Mouse (Mus musculus): Measurements from ENCODE around the gene Agbl4. TPM values are rescaled to one million over a fixed set of nuclear protein-coding genes. Genes with fewer than 3 reads are reported as not detected.

Agbl4 gene
- polyA plus RNA-seq, 1 experiment, result not detected

DNA sequence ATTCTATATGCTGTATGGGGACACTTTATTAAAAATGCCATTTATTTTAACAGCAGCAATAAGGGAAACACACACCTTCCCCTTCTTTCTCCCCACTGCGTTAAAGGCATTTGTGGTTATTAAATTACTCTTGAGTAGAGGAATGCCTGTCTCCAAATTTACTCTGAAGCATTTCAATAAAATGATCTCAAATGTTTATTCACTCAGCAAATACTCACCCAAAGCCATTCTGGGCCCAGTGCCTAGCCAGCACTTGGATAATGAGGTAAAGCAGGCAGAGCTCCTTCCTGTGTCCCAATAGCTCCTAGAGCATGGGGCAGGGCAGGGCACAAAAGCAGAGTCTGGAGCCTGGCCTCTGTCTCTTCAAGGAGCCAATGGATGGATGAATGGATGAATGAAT, 1075.6 kb downstream of the Agbl4 start:
- H3K79me3 ChIP-seq (ENCODE audit: low read depth), result no peaks in the 10 kb centered on the region
- H3K4me3 ChIP-seq (ENCODE audit: insufficient read depth, poor library complexity, severe bottlenecking), result no peak overlapping the region
- no peak overlapping the region for H3ac ChIP-seq (ENCODE audit: control insufficient read depth, insufficient read length, low read depth)
- H3K79me2 ChIP-seq (ENCODE audit: control insufficient read depth, insufficient read depth), result no peaks in the 10 kb centered on the region
- no peaks in the 10 kb centered on the region for H3K36me3 ChIP-seq (ENCODE audit: control insufficient read depth, insufficient read depth)
- no peak for TF ChIP-seq MYOD1 (IDR thresholded peaks at IDR 0.05; ENCODE audit: control insufficient read depth, insufficient read length, low read depth)
- no peak for TF ChIP-seq CTCF (IDR thresholded peaks at IDR 0.05; ENCODE audit: control insufficient read depth, insufficient read depth, insufficient read length)
- TF ChIP-seq USF1 (IDR thresholded peaks at IDR 0.05; ENCODE audit: low read depth), result no peak
- no peak for TF ChIP-seq FOSL1 (IDR thresholded peaks at IDR 0.05; ENCODE audit: insufficient read depth, low read length, poor library complexity, severe bottlenecking)
- TF ChIP-seq MAX (IDR thresholded peaks at IDR 0.05), result no peak
- TF ChIP-seq CEBPB (IDR thresholded peaks at IDR 0.05; ENCODE audit: low read depth), result no peak
- no peak for TF ChIP-seq MYOG (IDR thresholded peaks at IDR 0.05; ENCODE audit: control insufficient read depth, extremely low read depth, insufficient read length)
- H3K27me3 ChIP-seq (ENCODE audit: control insufficient read depth, insufficient read depth, insufficient read length), result no peaks in the 10 kb centered on the region

GRCm38 (mm10) chr4:111475374-111475971, 1078.0 kb downstream of the Agbl4 start:
- Histone ChIP-seq H3K79me3 (ENCODE audit: low read depth) (no peaks in the 10 kb centered on the region), H3K4me3 (ENCODE audit: insufficient read depth, poor library complexity, severe bottlenecking) (no peak overlapping the region), H3ac (ENCODE audit: control insufficient read depth, insufficient read length, low read depth) (no peak overlapping the region), H3K27me3 (ENCODE audit: control insufficient read depth, insufficient read depth, insufficient read length) (no peaks in the 10 kb centered on the region), H3K79me2 (ENCODE audit: control insufficient read depth, insufficient read depth) (no peaks in the 10 kb centered on the region), H3K36me3 (ENCODE audit: control insufficient read depth, insufficient read depth) (no peaks in the 10 kb centered on the region)
- TF ChIP-seq USF1 (IDR thresholded peaks at IDR 0.05; ENCODE audit: low read depth), result no peak
- no peak for TF ChIP-seq MAX (IDR thresholded peaks at IDR 0.05)
- no peak for TF ChIP-seq MYOD1 (IDR thresholded peaks at IDR 0.05; ENCODE audit: control insufficient read depth, insufficient read length, low read depth)
- TF ChIP-seq FOSL1 (IDR thresholded peaks at IDR 0.05; ENCODE audit: insufficient read depth, low read length, poor library complexity, severe bottlenecking), result no peak
- no peak for TF ChIP-seq CTCF (IDR thresholded peaks at IDR 0.05; ENCODE audit: control insufficient read depth, insufficient read depth, insufficient read length)
- no peak for TF ChIP-seq CEBPB (IDR thresholded peaks at IDR 0.05; ENCODE audit: low read depth)
- TF ChIP-seq MYOG (IDR thresholded peaks at IDR 0.05; ENCODE audit: control insufficient read depth, extremely low read depth, insufficient read length), result no peak

DNA sequence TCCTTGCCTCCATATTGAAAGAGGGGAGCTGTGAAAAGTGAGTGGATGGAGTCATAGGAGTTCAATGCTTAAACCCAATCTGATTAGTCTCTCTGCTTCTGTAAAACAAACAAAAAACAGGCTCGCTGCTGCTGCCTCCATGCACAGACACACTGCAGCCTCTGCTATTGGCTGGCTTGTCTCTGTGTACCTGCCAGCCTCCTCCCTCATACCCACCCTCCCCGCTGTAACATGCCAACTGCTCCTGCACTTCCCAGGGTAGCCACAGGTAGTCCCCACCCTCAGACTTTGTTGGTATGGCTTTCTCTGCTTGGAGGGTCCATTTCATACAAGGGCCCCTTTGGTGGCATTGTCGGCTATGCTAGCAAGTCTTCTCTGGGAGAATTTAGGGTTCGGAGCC, 1080.0 kb downstream of the Agbl4 start:
- no peak overlapping the region for H3K4me3 ChIP-seq (ENCODE audit: insufficient read depth, poor library complexity, severe bottlenecking)
- no peaks in the 10 kb centered on the region for H3K79me2 ChIP-seq (ENCODE audit: control insufficient read depth, insufficient read depth)
- TF ChIP-seq USF1 (IDR thresholded peaks at IDR 0.05; ENCODE audit: low read depth) (no peak), MYOD1 (IDR thresholded peaks at IDR 0.05; ENCODE audit: control insufficient read depth, insufficient read length, low read depth) (no peak), CTCF (IDR thresholded peaks at IDR 0.05; ENCODE audit: control insufficient read depth, insufficient read depth, insufficient read length) (no peak), FOSL1 (IDR thresholded peaks at IDR 0.05; ENCODE audit: insufficient read depth, low read length, poor library complexity, severe bottlenecking) (no peak), MAX (IDR thresholded peaks at IDR 0.05) (no peak), MYOG (IDR thresholded peaks at IDR 0.05; ENCODE audit: control insufficient read depth, extremely low read depth, insufficient read length) (no peak), CEBPB (IDR thresholded peaks at IDR 0.05; ENCODE audit: low read depth) (no peak)
- H3K36me3 ChIP-seq (ENCODE audit: control insufficient read depth, insufficient read depth), result no peaks in the 10 kb centered on the region
- H3K27me3 ChIP-seq (ENCODE audit: control insufficient read depth, insufficient read depth, insufficient read length), result no peaks in the 10 kb centered on the region
- H3ac ChIP-seq (ENCODE audit: control insufficient read depth, insufficient read length, low read depth), result no peak overlapping the region
- no peaks in the 10 kb centered on the region for H3K79me3 ChIP-seq (ENCODE audit: low read depth)

DNA sequence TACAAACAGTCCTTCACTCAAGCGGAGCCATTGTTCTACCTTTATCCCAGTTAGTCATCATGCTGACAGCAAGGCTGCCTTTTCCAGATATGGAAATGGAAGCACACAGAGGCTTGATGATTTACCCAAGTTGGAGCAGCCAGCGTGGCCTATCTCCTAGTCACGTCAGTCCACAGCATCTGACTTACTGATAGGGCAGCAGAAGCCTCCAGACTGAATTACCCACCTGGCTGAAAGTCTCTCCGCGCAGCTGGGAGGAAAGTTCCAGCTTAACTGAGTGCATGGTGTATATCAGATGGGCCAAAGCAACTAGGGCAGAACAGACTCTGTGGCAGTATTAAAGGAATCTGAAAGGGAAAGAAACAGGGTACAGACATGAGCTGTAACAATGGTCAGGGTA, 1086.0 kb downstream of the Agbl4 start:
- no peaks in the 10 kb centered on the region for H3K79me2 ChIP-seq (ENCODE audit: control insufficient read depth, insufficient read depth)
- no peaks in the 10 kb centered on the region for H3K36me3 ChIP-seq (ENCODE audit: control insufficient read depth, insufficient read depth)
- no peak for TF ChIP-seq USF1 (IDR thresholded peaks at IDR 0.05; ENCODE audit: low read depth)
- H3K27me3 ChIP-seq (ENCODE audit: control insufficient read depth, insufficient read depth, insufficient read length), result no peaks in the 10 kb centered on the region
- no peak overlapping the region for H3ac ChIP-seq (ENCODE audit: control insufficient read depth, insufficient read length, low read depth)
- H3K4me3 ChIP-seq (ENCODE audit: insufficient read depth, poor library complexity, severe bottlenecking), result no peak overlapping the region
- H3K79me3 ChIP-seq (ENCODE audit: low read depth), result no peaks in the 10 kb centered on the region

DNA sequence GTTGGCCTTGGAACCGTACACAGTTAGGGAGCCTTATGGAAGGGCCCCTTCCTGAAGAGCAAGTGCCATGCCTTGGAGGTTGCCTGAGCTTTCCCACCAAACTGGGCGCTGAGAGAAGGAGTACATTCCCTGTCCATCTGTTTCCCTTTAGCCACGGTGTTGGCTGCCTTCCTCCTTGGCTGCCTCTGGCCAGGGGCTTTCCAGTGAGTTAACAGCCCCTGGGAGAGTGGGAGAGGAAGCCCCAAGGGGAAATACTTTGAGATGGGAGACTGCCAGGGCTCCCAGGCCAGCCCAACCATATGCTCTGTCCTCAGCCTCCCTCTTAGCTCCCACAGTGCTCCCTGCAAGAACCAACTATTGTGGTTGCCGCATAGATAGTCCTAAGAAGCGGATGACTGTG, 1087.7 kb downstream of the Agbl4 start:
- no peak overlapping the region for H3K4me3 ChIP-seq (ENCODE audit: insufficient read depth, poor library complexity, severe bottlenecking)
- no peaks in the 10 kb centered on the region for H3K79me2 ChIP-seq (ENCODE audit: control insufficient read depth, insufficient read depth)
- H3K36me3 ChIP-seq (ENCODE audit: control insufficient read depth, insufficient read depth), result no peaks in the 10 kb centered on the region
- H3ac ChIP-seq (ENCODE audit: control insufficient read depth, insufficient read length, low read depth), result no peak overlapping the region
- no peak for TF ChIP-seq USF1 (IDR thresholded peaks at IDR 0.05; ENCODE audit: low read depth)
- H3K79me3 ChIP-seq (ENCODE audit: low read depth), result no peaks in the 10 kb centered on the region
- no peaks in the 10 kb centered on the region for H3K27me3 ChIP-seq (ENCODE audit: control insufficient read depth, insufficient read depth, insufficient read length)

GRCm38 (mm10) chr4:111486187-111486586, 1088.7 kb downstream of the Agbl4 start:
- H3K79me3 ChIP-seq (ENCODE audit: low read depth), result no peaks in the 10 kb centered on the region
- no peaks in the 10 kb centered on the region for H3K36me3 ChIP-seq (ENCODE audit: control insufficient read depth, insufficient read depth)
- no peaks in the 10 kb centered on the region for H3K79me2 ChIP-seq (ENCODE audit: control insufficient read depth, insufficient read depth)
- TF ChIP-seq FOSL1 (IDR thresholded peaks at IDR 0.05; ENCODE audit: insufficient read depth, low read length, poor library complexity, severe bottlenecking) (no peak), MAX (IDR thresholded peaks at IDR 0.05) (no peak), CEBPB (IDR thresholded peaks at IDR 0.05; ENCODE audit: low read depth) (no peak), MYOG (IDR thresholded peaks at IDR 0.05; ENCODE audit: control insufficient read depth, extremely low read depth, insufficient read length) (no peak), USF1 (IDR thresholded peaks at IDR 0.05; ENCODE audit: low read depth) (no peak), CTCF (IDR thresholded peaks at IDR 0.05; ENCODE audit: control insufficient read depth, insufficient read depth, insufficient read length) (no peak), MYOD1 (IDR thresholded peaks at IDR 0.05; ENCODE audit: control insufficient read depth, insufficient read length, low read depth) (no peak)
- H3K4me3 ChIP-seq (ENCODE audit: insufficient read depth, poor library complexity, severe bottlenecking), result no peak overlapping the region
- H3K27me3 ChIP-seq (ENCODE audit: control insufficient read depth, insufficient read depth, insufficient read length), result no peaks in the 10 kb centered on the region
- H3ac ChIP-seq (ENCODE audit: control insufficient read depth, insufficient read length, low read depth), result no peak overlapping the region

Data from C2C12 (cell line).